Mouse (Mus musculus): Measurements from ENCODE around the gene Nutf2.
"Not testable (repeated sequence)": the region's sequence is repeated elsewhere in the genome, so short reads cannot be mapped to it uniquely, and the experiment has no call there.

The Nutf2 gene

GRCm38 (mm10) chr8:105860143-105860981 is at the start of gene Nutf2:
Gene Nutf2, plus strand, starts transcription at chr8:105860580.
- DNase-seq (ENCODE audit: low read depth, low spot score) = peak; percentile 100

- DNase-seq (ENCODE audit: low read depth, low spot score) = no peak
Observed at GRCm38 (mm10) chr8:105811061-105811460, 49.3 kb upstream of the Nutf2 start.

GRCm38 (mm10) chr8:105811543-105811942 is 48.8 kb upstream of the Nutf2 start:
- DNase-seq (ENCODE audit: low read depth, low spot score) = no peak

GRCm38 (mm10) chr8:105812511-105812910 is 47.9 kb upstream of the Nutf2 start:
- DNase-seq (ENCODE audit: low read depth, low spot score) = no peak

GRCm38 (mm10) chr8:105813241-105813640 is 47.1 kb upstream of the Nutf2 start:
- no peak for DNase-seq (ENCODE audit: low read depth, low spot score)

- no peak for DNase-seq (ENCODE audit: low read depth, low spot score)
Observed at GRCm38 (mm10) chr8:105819659-105820058, 40.7 kb upstream of the Nutf2 start.

- DNase-seq (ENCODE audit: low read depth, low spot score) = no peak
Observed at GRCm38 (mm10) chr8:105820925-105821324, 39.5 kb upstream of the Nutf2 start.

- no peak for DNase-seq (ENCODE audit: low read depth, low spot score)
Observed at GRCm38 (mm10) chr8:105825506-105825905, 34.9 kb upstream of the Nutf2 start.

GRCm38 (mm10) chr8:105826379-105826778 is 34.0 kb upstream of the Nutf2 start:
- no peak for DNase-seq (ENCODE audit: low read depth, low spot score)

GRCm38 (mm10) chr8:105826861-105827848 is 33.2 kb upstream of the Nutf2 start, which contains the start of the genes Ranbp10 and Tsnaxip1:
Gene Ranbp10, minus strand, starts transcription at chr8:105827350.
Gene Tsnaxip1, plus strand, starts transcription at chr8:105827731.
- peak; percentile 99 for DNase-seq (ENCODE audit: low read depth, low spot score)

- not testable (repeated sequence) for DNase-seq (ENCODE audit: low read depth, low spot score)
Observed at GRCm38 (mm10) chr8:105833740-105834139, 26.6 kb upstream of the Nutf2 start.

GRCm38 (mm10) chr8:105835318-105835717 is 25.1 kb upstream of the Nutf2 start:
- DNase-seq (ENCODE audit: low read depth, low spot score) = peak; percentile 67

- no peak for DNase-seq (ENCODE audit: low read depth, low spot score)
Observed at GRCm38 (mm10) chr8:105836991-105837390, 23.4 kb upstream of the Nutf2 start.

- no peak for DNase-seq (ENCODE audit: low read depth, low spot score)
Observed at GRCm38 (mm10) chr8:105839209-105839608, 21.2 kb upstream of the Nutf2 start.

- no peak for DNase-seq (ENCODE audit: low read depth, low spot score)
Observed at GRCm38 (mm10) chr8:105846678-105847077, 13.7 kb upstream of the Nutf2 start.

GRCm38 (mm10) chr8:105850014-105850413 is 10.4 kb upstream of the Nutf2 start:
- no peak for DNase-seq (ENCODE audit: low read depth, low spot score)

- no peak for DNase-seq (ENCODE audit: low read depth, low spot score)
Observed at GRCm38 (mm10) chr8:105850611-105851010, 9.8 kb upstream of the Nutf2 start.

GRCm38 (mm10) chr8:105851651-105852143 is 8.7 kb upstream of the Nutf2 start:
- peak; percentile 93 for DNase-seq (ENCODE audit: low read depth, low spot score)

- no peak for DNase-seq (ENCODE audit: low read depth, low spot score)
Observed at GRCm38 (mm10) chr8:105852146-105852729, 8.1 kb upstream of the Nutf2 start.

GRCm38 (mm10) chr8:105853178-105853577 is 7.2 kb upstream of the Nutf2 start, which contains the start of gene Cenpt:
Gene Cenpt, minus strand, starts transcription at chr8:105853278.
- no peak for DNase-seq (ENCODE audit: low read depth, low spot score)

GRCm38 (mm10) chr8:105854303-105854702 is 6.1 kb upstream of the Nutf2 start:
- DNase-seq (ENCODE audit: low read depth, low spot score) = no peak
